20 mouse cellular contexts compared by ENCODE assay signal in genomic region chr2:154685772-154686171, GRCm38 (mm10). TPM values are rescaled to one million over a fixed set of nuclear protein-coding genes. Genes with fewer than 3 reads are reported as not detected.
DNase-seq lines count a peak whose midpoint lies in the region; ATAC-seq and TF ChIP-seq lines count a peak whose summit lies in the region.
"Had no signal": no experiment of that assay in that cellular context is flagged by ENCODE, and none has a peak within 500 bp of the region (broad histone marks: within the 10 kb centered on the region; RNA-seq: fewer than 3 reads in every experiment).

No protein-coding gene starts in this region.

- peak; percentile 76 for DNase-seq in heart, adult 11 months
- DNase-seq in heart, adult 2 months = no peak
- peak; percentile 52 for DNase-seq in liver, adult 2 months (ENCODE audit: extremely low read depth, low read depth, low spot score)
- DNase-seq: adrenal gland, adult 2 months; adrenal gland, postnatal 10 days; adrenal gland, postnatal 25 days; cerebellum, adult 11 months; cerebellum, adult 2 months; cerebellum, adult 9-10 months; cerebellum, postnatal 14 days; cerebellum, postnatal 36 days; embryo, embryonic 11 days had no signal

- no peak overlapping the region for H3K4me3 ChIP-seq in heart, adult 2 months
- H3K4me3 ChIP-seq in liver, adult 2 months (ENCODE audit: insufficient read depth, low read depth, low read length) = no peak overlapping the region
- H3K4me3 ChIP-seq in liver, embryonic 12.5 days = no peak overlapping the region
- H3K4me3 ChIP-seq: embryonic facial prominence, embryonic 13.5 days; embryonic facial prominence, embryonic 15.5 days; erythroblast, embryonic 14.5 days; forebrain, embryonic 10.5 days; forebrain, embryonic 12.5 days had no signal

- TF ChIP-seq CTCF in heart, adult 2 months (IDR thresholded peaks at IDR 0.05) = no peak
- no peak for TF ChIP-seq CTCF in liver, adult 2 months (IDR thresholded peaks at IDR 0.05; ENCODE audit: low read depth, low read length)

- H3K4me1 ChIP-seq in heart, adult 2 months (ENCODE audit: control insufficient read depth, insufficient read depth, low read length) = no peaks in the 10 kb centered on the region; the same call in 1 of the 2 replicates
- peaks cover 11% of the 10 kb centered on the region for H3K4me1 ChIP-seq in liver, adult 2 months (ENCODE audit: control insufficient read depth, insufficient read depth, low read length)
- peaks cover 23% of the 10 kb centered on the region for H3K4me1 ChIP-seq in liver, embryonic 12.5 days

- H3K27me3 ChIP-seq in heart, adult 2 months (ENCODE audit: control insufficient read depth, insufficient read depth, low read length) = no peaks in the 10 kb centered on the region
- H3K27me3 ChIP-seq in liver, adult 2 months (ENCODE audit: control insufficient read depth, insufficient read depth, low read length) = no peaks in the 10 kb centered on the region
- no peaks in the 10 kb centered on the region for H3K27me3 ChIP-seq in liver, embryonic 12.5 days (replicated peaks)
- H3K27me3 ChIP-seq: embryonic facial prominence, embryonic 13.5 days; embryonic facial prominence, embryonic 15.5 days; forebrain, embryonic 12.5 days had no signal

- WGBS in heart, adult 2 months = 88% methylated on average over 3 of the region's 3 CpGs
- 57% methylated on average over 3 of the region's 3 CpGs for WGBS in liver, adult 2 months
- WGBS in liver, embryonic 12.5 days (ENCODE audit: insufficient replicate concordance) = 78% methylated on average over 3 of the region's 3 CpGs

- intact Hi-C loops in heart, adult 2 months (cut with DNase I) = loop anchor here (5.0 kb wide), 1 partner anchor 33 kb away; the partner anchor contains the start of gene Chmp4b

- no peak overlapping the region for H3K9ac ChIP-seq in heart, adult 2 months (ENCODE audit: low read depth, low read length)
- H3K9ac ChIP-seq in liver, adult 2 months (ENCODE audit: low read depth, low read length) = no peak overlapping the region
- H3K9ac ChIP-seq in liver, embryonic 12.5 days = no peak overlapping the region
- H3K9ac ChIP-seq: embryonic facial prominence, embryonic 13.5 days; embryonic facial prominence, embryonic 15.5 days; forebrain, embryonic 12.5 days had no signal

- H3K9me3 ChIP-seq in liver, embryonic 12.5 days (replicated peaks) = no peaks in the 10 kb centered on the region
- H3K9me3 ChIP-seq: embryonic facial prominence, embryonic 13.5 days; embryonic facial prominence, embryonic 15.5 days; forebrain, embryonic 10.5 days; forebrain, embryonic 12.5 days had no signal

- H3K79me2 ChIP-seq in heart, adult 2 months (replicated peaks; ENCODE audit: control insufficient read depth, insufficient read depth, low read length) = peaks cover 6% of the 10 kb centered on the region
- H3K79me2 ChIP-seq in liver, adult 2 months (ENCODE audit: control insufficient read depth, insufficient read depth, low read length) = peaks cover 41% of the 10 kb centered on the region; the same call in 1 of the 2 replicates

- no peak overlapping the region for H3K4me2 ChIP-seq in liver, embryonic 12.5 days
- H3K4me2 ChIP-seq: embryonic facial prominence, embryonic 13.5 days; embryonic facial prominence, embryonic 15.5 days; forebrain, embryonic 12.5 days had no signal

- TF ChIP-seq EP300 in heart, adult 2 months (IDR thresholded peaks at IDR 0.05; ENCODE audit: insufficient read depth, low read depth, low read length) = no peak

- TF ChIP-seq POLR2A in heart, adult 2 months (IDR thresholded peaks at IDR 0.05; ENCODE audit: insufficient read depth, low read depth, low read length) = no peak
- no peak for TF ChIP-seq POLR2A in liver, adult 2 months (IDR thresholded peaks at IDR 0.05; ENCODE audit: extremely low read depth, insufficient read depth, low read length)

- no peaks in the 10 kb centered on the region for H3K36me3 ChIP-seq in heart, adult 2 months (ENCODE audit: control insufficient read depth, insufficient read depth, low read length)
- H3K36me3 ChIP-seq in liver, adult 2 months (ENCODE audit: control insufficient read depth, insufficient read depth, low read length) = peaks cover 8% of the 10 kb centered on the region; the same call in 1 of the 2 replicates
- peaks cover 31% of the 10 kb centered on the region for H3K36me3 ChIP-seq in liver, embryonic 12.5 days

- ATAC-seq in liver, embryonic 12.5 days = no peak
- ATAC-seq: forebrain, embryonic 14.5 days; forebrain, embryonic 16.5 days had no signal

- no peak overlapping the region for H3K27ac ChIP-seq in heart, adult 2 months
- H3K27ac ChIP-seq in liver, adult 2 months (replicated peaks; ENCODE audit: insufficient read depth, low read depth, low read length) = no peak overlapping the region
- H3K27ac ChIP-seq in liver, embryonic 12.5 days = no peak overlapping the region
- H3K27ac ChIP-seq: embryonic facial prominence, embryonic 13.5 days; embryonic facial prominence, embryonic 15.5 days; forebrain, embryonic 10.5 days; forebrain, embryonic 12.5 days had no signal

RNA-seq across cellular contexts. Expression of gene Chmp4b, which starts 34.3 kb away (rescaled TPM):
- 100 to 1,000 TPM; 106 to 124 TPM for total RNA-seq in heart, adult 2 months (2021)
- 64.4 and 89.4 TPM in 2 replicates for polyA plus RNA-seq in heart, adult 2 months (2012; rRNA removed)
- total RNA-seq in liver, adult 2 months (2014; rRNA removed) = 54.4 and 57.7 TPM in 2 replicates
- 37.6 and 37.8 TPM in 2 replicates for polyA plus RNA-seq in liver, adult 2 months (2012; rRNA removed)
- polyA plus RNA-seq in liver, embryonic 12.5 days (2016; fragmentation: Nextera tagmentation; extraction: Ambion mirVana) = 17.6 and 18.2 TPM in 2 replicates

Comparison
In these comparisons a context has a peak if more than half of its experiments do, and no peak if none do; other contexts are left out.
1. DNase-seq: peak in heart, adult 11 months (single experiment) and liver, adult 2 months (single experiment); none in heart, adult 2 months (0 of 2).